Mouse (Mus musculus): Measurements from ENCODE around the gene Gm732.

The Gm732 gene

GRCm38 (mm10) chrX:107948365-107948764, at the start of gene Gm732:
Gene Gm732, minus strand, starts transcription at chrX:107948465.
- no peak for DNase-seq
